Mouse (Mus musculus) myocyte (in vitro differentiated cells): ENCODE measurements around the gene Ptprcap.

ENCODE experiments used
- CEBPB ChIP-seq: IDR thresholded peaks from 2 replicates; pipeline ENCODE4 v1.6.1; 2011; ENCODE audit warnings: mild to moderate bottlenecking, moderate library complexity; ENCODE audit not compliant: poor library complexity, insufficient read depth, severe bottlenecking
- E2F4 ChIP-seq: IDR thresholded peaks from one replicate; pipeline ENCODE4 v1.6.1; 2011; ENCODE audit warnings: mild to moderate bottlenecking, control low read depth, moderate library complexity; ENCODE audit not compliant: insufficient read depth
- MAX ChIP-seq: IDR thresholded peaks from one replicate; pipeline ENCODE4 v1.6.1; 2011; ENCODE audit warnings: low read depth, mild to moderate bottlenecking, control low read depth
- MYOD1 ChIP-seq, 3 experiments: IDR thresholded peaks; one replicate each; pipeline ENCODE4 v1.6.1; 2011; ENCODE audit warnings: control low read depth in 2 of 3, low read depth in 2 of 3, mild to moderate bottlenecking in 2 of 3, moderate library complexity in 1 of 3; ENCODE audit not compliant: insufficient read length in 2 of 3, control insufficient read depth in 1 of 3
- POLR2A ChIP-seq: IDR thresholded peaks from one replicate; pipeline ENCODE4 v1.6.1; 2011; ENCODE audit warnings: low read depth, mild to moderate bottlenecking, control low read depth, moderate library complexity; ENCODE audit not compliant: insufficient read length
- TCF12 ChIP-seq: IDR thresholded peaks from one replicate; pipeline ENCODE4 v1.6.1; 2011; ENCODE audit warnings: mild to moderate bottlenecking, control low read depth; ENCODE audit not compliant: poor library complexity, insufficient read depth, severe bottlenecking
- USF1 ChIP-seq: IDR thresholded peaks from one replicate; pipeline ENCODE4 v1.6.1; 2011; ENCODE audit warnings: low read depth, mild to moderate bottlenecking, control low read depth, moderate library complexity

DNA sequence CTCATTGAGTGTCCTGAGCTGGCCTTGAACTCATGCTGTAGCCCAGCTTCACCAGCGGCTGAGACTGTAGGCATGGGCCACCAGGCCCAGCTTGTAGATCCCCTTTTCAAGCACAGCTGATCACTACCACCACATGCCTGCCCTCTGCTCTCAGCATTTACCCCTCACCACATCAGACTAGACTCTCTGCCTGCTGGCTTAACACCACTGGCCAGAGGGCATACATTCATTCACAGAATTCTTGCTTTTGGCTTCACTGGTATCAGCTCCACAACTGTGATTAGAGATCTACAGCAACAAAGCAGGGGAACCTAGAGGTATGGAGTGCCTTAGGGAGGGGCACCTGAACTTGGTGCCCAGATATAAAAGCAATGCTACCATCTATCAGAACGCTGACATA is 32.9 kb upstream of the Ptprcap start:
- TF ChIP-seq POLR2A (no peak), MYOD1 (IDR thresholded peaks at IDR 0.05; ENCODE audit: control insufficient read depth in 1 of 3, insufficient read length in 2 of 3, low read depth in 2 of 3) (no peak), MAX (no peak), USF1 (no peak), CEBPB (no peak), TCF12 (no peak), E2F4 (no peak)
